Mouse (Mus musculus): ENCODE results near the gene Notum.

DNA sequence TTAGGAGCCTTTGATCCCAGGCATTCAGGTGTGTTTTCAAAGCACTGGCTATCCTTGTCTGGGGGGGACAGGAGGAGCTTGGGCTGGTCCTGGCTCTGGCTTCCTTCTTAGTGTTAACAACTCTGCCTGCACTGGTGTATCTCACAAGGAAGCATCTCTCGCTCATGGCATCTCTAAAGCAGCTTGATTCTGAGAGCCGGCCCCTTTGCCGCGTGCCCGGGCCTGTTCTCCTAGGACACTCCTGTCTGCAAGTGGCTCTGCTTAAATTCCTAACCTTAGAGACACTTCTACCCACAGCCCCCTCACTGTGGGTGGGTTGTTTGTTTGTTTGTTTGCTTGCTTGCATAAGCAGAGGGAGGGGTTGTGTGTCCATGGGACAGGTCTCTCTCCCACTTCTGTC lies 47.0 kb upstream of the Notum start:
- TF ChIP-seq POLR2A (IDR thresholded peaks at IDR 0.05; ENCODE audit: control insufficient read depth, extremely low read depth, insufficient read depth, low read length, poor library complexity) (no peak), CTCF (IDR thresholded peaks at IDR 0.05; ENCODE audit: borderline replicate concordance, control insufficient read depth, extremely low read depth, insufficient read depth, low read length, poor library complexity) (no peak)

Measured in thymus, adult 2 months (tissue).